Mouse (Mus musculus): Measurements from ENCODE around the gene Gas2l2.
A peak's percentile ranks its signal among the peaks of the same experiment; 100 is the strongest.

The Gas2l2 gene

DNA sequence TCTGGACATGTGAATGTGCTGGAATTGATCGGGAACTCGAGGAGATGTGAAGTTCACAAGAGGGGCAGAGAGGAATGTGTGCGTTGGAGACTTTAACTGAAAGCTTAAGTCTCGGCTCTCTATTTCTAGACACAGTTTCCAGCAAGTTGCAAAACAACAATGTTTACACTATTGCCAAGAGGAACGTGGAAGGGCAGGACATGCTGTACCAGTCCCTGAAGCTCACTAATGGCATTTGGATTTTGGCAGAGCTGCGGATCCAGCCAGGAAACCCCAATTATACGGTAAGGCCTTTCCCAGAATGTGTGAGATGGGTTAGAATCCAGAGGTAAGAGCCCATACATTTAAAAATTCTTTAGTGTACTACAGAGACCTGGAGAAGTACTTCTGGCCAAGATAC lies 31.6 kb downstream of the Gas2l2 start:
- DNase-seq (ENCODE audit: low read depth, low spot score), result no peak

DNA sequence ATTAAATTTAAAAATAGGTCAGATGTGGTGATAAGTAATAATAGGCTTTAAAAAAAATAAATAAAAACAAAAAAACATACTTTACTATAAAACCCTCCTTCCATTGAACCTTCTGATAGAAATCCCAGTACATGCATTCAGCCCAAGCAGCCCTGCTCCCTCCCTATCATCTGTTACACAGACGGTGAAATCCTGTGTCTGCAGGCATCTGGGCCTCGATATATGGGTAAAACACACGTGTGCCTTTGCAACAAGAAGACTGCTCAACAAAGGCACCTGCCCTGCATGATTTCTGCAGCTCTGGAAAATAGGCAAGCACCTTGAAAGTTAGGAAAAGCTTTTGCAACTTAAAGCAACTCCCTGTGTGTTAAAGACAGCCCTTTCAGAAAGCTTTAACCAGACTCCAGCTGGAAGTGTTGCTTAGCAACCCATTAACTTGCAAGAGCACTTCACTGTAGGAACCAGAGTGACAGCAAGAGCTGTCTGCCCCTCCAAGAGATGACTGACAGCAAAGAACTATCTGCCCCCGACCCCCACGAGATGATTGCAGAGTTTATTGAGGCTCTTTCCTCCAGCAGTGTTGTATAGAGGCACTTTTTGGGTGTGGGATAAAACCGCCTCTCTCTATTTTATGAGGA lies 34.3 kb downstream of the Gas2l2 start:
- DNase-seq (ENCODE audit: low read depth, low spot score), result peak; percentile 83

DNA sequence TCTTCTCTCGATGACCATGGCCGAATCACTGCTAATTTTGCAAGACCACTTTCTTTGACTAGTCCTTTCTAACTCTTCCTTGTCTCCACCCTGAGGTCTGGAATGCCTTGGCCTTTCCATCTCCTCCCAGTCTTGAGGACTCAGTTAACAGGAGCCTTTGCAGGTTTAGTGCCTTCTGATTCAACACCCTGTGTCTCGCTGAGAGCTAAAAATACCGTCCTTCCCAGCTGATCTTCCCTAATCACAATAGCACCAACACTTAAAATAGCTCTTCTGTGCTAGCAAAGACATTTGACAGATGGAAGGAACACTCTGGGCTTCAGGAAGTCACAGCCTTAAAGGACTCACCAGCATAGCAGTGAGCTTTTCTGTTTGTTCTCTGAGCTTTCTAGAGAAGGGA lies 36.2 kb downstream of the Gas2l2 start:
- DNase-seq (ENCODE audit: low read depth, low spot score), result peak; percentile 94

DNA sequence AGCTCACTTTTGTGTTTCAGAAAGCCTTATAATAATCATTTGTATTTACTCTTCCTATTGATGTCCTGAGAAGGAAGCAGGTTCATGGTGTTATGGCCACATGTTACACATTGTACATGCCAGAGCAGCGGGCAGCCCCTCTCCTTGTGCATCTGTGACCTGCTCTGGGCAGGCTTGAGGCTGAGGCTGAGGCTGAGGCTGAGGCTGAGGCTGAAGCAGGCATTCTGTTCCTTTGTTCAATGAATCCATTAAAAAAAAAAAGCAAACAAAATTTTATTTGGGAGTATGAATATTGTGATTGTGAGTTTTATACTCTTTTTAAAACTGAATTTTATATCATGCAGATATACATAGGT lies 45.7 kb downstream of the Gas2l2 start:
- DNase-seq (ENCODE audit: low read depth, low spot score), result no peak

DNA sequence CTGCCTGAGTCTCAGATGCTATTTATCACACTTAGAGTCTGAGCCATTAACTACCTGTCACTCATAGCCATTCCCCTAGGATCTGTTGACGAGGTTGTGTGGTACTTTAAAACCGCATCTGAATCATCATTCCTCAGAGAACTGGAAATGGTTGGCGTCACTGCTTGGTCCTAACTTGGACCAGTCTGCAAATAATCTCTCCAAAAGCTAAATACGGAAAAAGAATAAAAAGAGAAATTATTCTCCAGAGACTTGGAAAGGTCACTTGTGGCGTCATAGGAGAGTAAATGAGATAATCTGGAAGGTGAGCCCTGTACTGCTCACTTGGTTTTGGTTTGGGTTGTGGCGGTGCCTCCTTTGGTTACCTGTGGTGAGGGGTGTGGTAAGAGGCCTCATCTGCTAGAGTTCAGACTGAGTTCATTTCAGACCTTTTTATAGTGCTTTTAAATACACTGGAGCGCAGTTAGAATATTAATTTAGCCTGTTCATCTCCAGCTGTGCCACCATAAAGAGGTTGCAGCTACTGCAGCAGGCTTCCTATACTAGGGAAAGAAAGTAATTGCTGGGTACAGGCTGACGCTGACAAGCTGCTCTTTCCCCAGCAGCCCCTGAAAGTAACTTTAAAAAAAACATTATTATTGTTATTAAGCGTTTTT lies 46.3 kb downstream of the Gas2l2 start:
- DNase-seq (ENCODE audit: low read depth, low spot score), result peak; percentile 71

DNA sequence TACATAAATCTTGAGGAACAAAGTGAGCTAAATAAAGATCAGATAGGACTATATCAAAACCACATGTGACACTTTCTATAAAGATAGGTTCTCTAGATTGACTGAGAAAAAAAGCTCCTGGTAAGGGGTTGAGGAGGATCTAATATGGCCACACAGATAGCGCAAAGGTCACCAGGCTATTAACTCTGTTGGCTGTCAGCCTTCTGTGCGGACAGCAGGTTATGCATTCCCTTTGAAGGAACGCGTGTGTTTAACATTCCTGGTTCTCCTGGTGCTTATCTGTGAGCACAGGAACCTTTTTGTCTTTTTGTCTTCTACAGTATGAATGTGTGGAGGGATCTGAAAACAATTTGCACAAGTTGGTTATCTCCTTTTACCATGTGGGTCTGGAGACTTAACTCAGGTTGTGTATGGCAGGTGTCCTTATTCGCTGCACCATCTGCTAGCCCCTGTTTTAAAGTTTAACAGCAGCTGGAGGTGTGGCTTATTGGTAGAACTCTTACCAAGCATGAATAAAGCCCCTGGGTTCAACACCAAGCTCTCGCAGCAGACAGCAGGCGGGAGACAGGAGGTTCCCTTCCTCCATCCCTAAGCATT lies 49.4 kb downstream of the Gas2l2 start:
- no peak for DNase-seq (ENCODE audit: low read depth, low spot score)

All from brain, adult 2 months (tissue).